Mouse (Mus musculus) skeletal muscle tissue, adult 2 months (tissue): ENCODE data around the gene Ppp2r5c.

Experiments
- DNase-seq: peaks from one replicate; pipeline ENCODE4 v3.0.0-alpha.2; 2012; ENCODE audit warnings: low read depth, low spot score

Ppp2r5c gene

GRCm38 (mm10) chr12:110488031-110488430, 41.1 kb downstream of the Ppp2r5c start:
- DNase-seq = no peak

- no peak for DNase-seq
Measured at GRCm38 (mm10) chr12:110489946-110490701, 43.2 kb downstream of the Ppp2r5c start.

- DNase-seq = no peak
Measured at GRCm38 (mm10) chr12:110492436-110492835, 45.5 kb downstream of the Ppp2r5c start.

GRCm38 (mm10) chr12:110493597-110494369, 46.9 kb downstream of the Ppp2r5c start:
- no peak for DNase-seq

- DNase-seq = no peak
Measured at GRCm38 (mm10) chr12:110494846-110495245, 47.9 kb downstream of the Ppp2r5c start.

- DNase-seq = no peak
Measured at GRCm38 (mm10) chr12:110495260-110495659, 48.3 kb downstream of the Ppp2r5c start.

GRCm38 (mm10) chr12:110496016-110496415, 49.1 kb downstream of the Ppp2r5c start:
- DNase-seq = no peak

GRCm38 (mm10) chr12:110497013-110497412, 50.1 kb downstream of the Ppp2r5c start:
- DNase-seq = no peak

- no peak for DNase-seq
Measured at GRCm38 (mm10) chr12:110497485-110497884, 50.6 kb downstream of the Ppp2r5c start.

- no peak for DNase-seq
Measured at GRCm38 (mm10) chr12:110498283-110499224, 51.6 kb downstream of the Ppp2r5c start.

GRCm38 (mm10) chr12:110499225-110499992, 52.5 kb downstream of the Ppp2r5c start:
- DNase-seq = no peak

- no peak for DNase-seq
Measured at GRCm38 (mm10) chr12:110500095-110500494, 53.2 kb downstream of the Ppp2r5c start.

- peak; percentile 59 for DNase-seq
Measured at GRCm38 (mm10) chr12:110503406-110504144, 56.7 kb downstream of the Ppp2r5c start.

- no peak for DNase-seq
Measured at GRCm38 (mm10) chr12:110504145-110504490, 57.2 kb downstream of the Ppp2r5c start.

GRCm38 (mm10) chr12:110504793-110505192, 57.9 kb downstream of the Ppp2r5c start:
- DNase-seq = no peak

- DNase-seq = no peak
Measured at GRCm38 (mm10) chr12:110506046-110506445, 59.1 kb downstream of the Ppp2r5c start.

- no peak for DNase-seq
Measured at GRCm38 (mm10) chr12:110507714-110508297, 60.9 kb downstream of the Ppp2r5c start.

GRCm38 (mm10) chr12:110508680-110509079, 61.8 kb downstream of the Ppp2r5c start:
- DNase-seq = no peak

GRCm38 (mm10) chr12:110510171-110510871, 63.4 kb downstream of the Ppp2r5c start:
- peak; percentile 57 for DNase-seq
